Mouse (Mus musculus): ENCODE data around the gene Gm10424.
"Not testable (repeated sequence)": the region's sequence is repeated elsewhere in the genome, so short reads cannot be mapped to it uniquely, and the experiment has no call there.

The Gm10424 gene

DNA sequence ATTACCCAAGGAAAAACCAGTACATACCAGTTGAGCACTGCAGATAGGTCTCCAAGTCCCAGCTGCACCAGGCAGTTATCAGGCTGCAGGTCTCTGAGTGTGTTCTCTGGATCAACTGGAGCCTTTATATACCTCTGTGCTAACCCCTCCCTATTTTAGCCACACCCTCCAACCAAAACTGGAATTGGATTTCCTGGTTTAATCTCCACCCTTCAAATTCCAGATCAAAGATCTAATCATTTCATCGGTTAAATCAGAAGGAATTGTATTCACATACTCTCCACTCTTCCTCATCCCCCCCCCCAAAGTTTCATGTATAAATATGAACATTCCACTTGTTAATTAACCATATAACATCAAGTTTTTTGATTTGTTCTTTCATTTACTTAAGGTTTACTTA lies at the start of gene Gm10424:
Gene Gm10424, minus strand, starts transcription at position 101 of the 400 bp plus-strand sequence.
- not testable (repeated sequence) for DNase-seq (ENCODE audit: low spot score)

DNA sequence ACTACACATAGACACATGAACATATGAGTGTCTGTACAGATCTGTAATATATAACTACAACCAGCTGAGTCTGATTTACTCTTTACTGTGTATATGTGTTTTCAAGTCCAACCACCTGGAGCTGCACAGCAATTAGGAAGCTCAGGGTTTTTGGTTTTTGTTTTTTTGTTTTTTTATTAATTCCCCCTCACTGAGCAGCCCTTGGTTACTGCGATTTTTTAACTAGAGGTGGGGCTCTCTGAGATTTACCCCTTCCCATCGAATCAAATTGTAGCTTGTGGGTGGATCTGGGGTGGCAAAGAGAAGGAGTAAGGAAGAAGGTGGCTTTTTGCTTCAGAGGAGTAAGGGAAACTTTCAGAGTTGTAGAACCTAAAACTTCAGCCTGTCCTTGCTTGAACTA lies 33.0 kb upstream of the Gm10424 start, which contains the start of gene Gm3259:
Gene Gm3259, plus strand, starts transcription at position 301 of the 400 bp plus-strand sequence.
- not testable (repeated sequence) for DNase-seq (ENCODE audit: low spot score)
